Mouse (Mus musculus): ENCODE results near the gene Cyb561. TPM values are rescaled to one million over a fixed set of nuclear protein-coding genes. Genes with fewer than 3 reads are reported as not detected.

Gene Cyb561
- polyA plus RNA-seq, 1 experiment from 2014 or later, result 18.9 TPM

DNA sequence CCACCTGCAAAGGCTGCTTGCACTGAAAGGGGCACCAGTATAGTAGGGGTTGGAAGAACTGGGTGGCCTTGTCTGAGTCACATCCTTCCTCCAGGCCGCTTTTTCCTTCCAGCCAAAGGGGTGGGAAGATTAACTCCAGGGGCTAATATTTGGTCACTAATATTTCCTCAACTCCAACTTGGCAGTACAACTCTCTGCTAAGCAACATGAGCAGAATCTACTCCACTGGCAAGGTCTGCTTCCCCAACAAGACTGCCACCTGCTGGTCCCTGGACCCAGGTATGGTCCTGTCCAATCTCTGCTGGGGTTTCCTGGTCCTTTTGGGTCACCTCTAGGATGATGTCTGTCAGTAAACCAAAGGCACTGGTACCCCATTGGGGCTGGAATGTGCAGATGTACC is 16.4 kb upstream of the Cyb561 start:
- Histone ChIP-seq H3K9me3 (no peaks in the 10 kb centered on the region), H3K27me3 (replicated peaks) (peaks cover 51% of the 10 kb centered on the region), H3K4me3 (no peak overlapping the region), H3K27ac (no peak overlapping the region), H3K36me3 (no peaks in the 10 kb centered on the region), H3K4me1 (peaks cover 9% of the 10 kb centered on the region), H3K9ac (no peak overlapping the region), H3K4me2 (replicated peaks) (no peak overlapping the region)
- WGBS, result 59% methylated on average over 1 of the region's 1 CpGs
- ATAC-seq (ENCODE audit: low FRiP score, low read depth), result no peak

DNA sequence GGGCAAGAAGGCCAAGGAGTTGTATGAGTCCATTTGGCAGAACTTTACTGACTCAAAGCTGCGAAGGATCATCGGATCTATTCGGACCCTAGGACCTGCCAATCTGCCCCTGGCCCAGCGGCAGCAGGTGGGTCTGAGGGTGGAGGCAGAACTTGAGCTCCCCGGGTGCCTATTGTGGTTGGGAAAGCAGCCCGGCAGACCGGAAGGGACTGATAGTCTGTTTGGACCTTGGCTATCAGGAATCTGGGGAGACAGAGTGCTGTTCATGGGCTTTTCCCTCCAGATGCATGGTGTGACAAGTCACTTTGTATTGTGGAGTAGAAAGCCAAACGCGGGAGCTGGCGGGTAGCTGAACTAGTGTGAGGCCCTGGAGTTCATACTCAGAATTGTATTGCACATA is 15.8 kb upstream of the Cyb561 start:
- 46% methylated on average over 10 of the region's 10 CpGs for WGBS
- no peaks in the 10 kb centered on the region for H3K36me3 ChIP-seq
- H3K9me3 ChIP-seq, result no peaks in the 10 kb centered on the region
- ATAC-seq (ENCODE audit: low FRiP score, low read depth), result no peak
- H3K4me3 ChIP-seq, result no peak overlapping the region
- H3K9ac ChIP-seq, result no peak overlapping the region
- H3K4me1 ChIP-seq, result peaks cover 9% of the 10 kb centered on the region
- peaks cover 51% of the 10 kb centered on the region for H3K27me3 ChIP-seq (replicated peaks)
- peak overlapping the region; percentile 99 for H3K4me2 ChIP-seq (replicated peaks)
- no peak overlapping the region for H3K27ac ChIP-seq

DNA sequence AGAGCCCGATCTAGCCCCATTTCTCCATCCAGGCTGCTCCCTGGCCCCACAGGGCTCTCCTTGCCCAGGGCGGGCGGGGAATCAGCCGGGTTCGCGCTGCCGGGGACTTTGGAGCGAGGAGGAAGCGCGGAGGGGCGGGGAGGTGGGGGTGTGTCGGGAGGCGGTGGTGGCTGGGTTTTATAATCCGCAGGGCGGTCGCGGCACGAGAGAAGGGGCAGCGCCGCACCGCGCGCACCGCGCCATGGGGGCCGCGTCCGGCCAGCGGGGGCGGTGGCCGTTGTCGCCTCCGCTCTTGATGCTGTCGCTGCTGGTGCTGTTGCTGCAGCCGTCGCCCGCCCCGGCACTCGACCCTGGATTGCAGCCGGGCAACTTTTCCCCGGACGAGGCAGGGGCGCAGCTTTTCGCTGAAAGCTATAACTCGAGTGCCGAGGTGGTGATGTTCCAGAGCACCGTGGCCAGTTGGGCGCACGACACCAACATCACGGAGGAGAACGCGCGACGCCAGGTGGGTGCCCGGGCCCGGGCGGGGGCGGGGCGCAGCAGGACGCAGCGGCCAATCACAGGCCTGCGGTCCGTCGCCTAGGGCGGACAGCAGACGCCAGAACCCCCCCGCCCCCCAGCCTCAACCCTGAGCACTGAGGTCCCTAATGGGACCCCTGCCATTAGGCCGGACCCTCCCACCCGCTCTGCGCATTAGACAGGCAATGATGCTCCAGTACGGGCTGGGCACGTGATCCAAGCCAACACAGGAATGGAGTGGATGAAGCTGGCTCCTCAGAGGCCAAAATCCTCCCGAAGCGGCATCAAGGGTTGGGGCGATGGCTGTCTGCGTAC is 14.8 kb upstream of the Cyb561 start, which contains the start of gene Ace:
Gene Ace, plus strand, starts transcription at position 205 of the 834 bp plus-strand sequence.
- peaks cover 51% of the 10 kb centered on the region for H3K27me3 ChIP-seq (replicated peaks)
- no peaks in the 10 kb centered on the region for H3K36me3 ChIP-seq
- 1% methylated on average over 76 of the region's 76 CpGs for WGBS
- no peaks in the 10 kb centered on the region for H3K9me3 ChIP-seq
- peak; percentile 68; the same call in 1 of the 2 replicates for ATAC-seq (ENCODE audit: low FRiP score, low read depth)
- H3K9ac ChIP-seq, result peak within 1 kb of the TSS; percentile 64
- peak within 1 kb of the TSS; percentile 99 for H3K4me2 ChIP-seq (replicated peaks)
- no peak within 1 kb of the TSS for H3K27ac ChIP-seq
- H3K4me3 ChIP-seq, result peak within 1 kb of the TSS; percentile 51
- peaks cover 9% of the 10 kb centered on the region for H3K4me1 ChIP-seq

DNA sequence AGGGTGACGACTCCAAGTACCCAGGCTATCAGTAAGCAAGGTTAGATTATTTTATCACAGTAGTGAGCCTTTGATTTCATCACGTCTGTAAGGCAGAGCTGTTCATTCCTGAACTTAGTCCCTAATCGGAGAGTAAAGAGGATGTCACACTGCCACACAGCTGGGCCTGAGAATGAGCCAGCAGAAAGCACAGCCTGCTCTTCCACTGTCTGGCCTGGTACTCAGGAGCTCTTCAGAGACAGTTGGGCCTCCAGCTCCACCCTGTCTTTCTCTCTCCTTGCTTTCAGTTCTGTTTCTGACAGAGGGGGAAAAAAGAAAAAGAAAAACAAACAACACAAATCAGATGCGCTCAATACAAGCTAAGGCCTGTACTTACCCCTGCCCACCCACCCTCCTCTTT is 13.2 kb upstream of the Cyb561 start:
- H3K27me3 ChIP-seq (replicated peaks), result peaks cover 51% of the 10 kb centered on the region

DNA sequence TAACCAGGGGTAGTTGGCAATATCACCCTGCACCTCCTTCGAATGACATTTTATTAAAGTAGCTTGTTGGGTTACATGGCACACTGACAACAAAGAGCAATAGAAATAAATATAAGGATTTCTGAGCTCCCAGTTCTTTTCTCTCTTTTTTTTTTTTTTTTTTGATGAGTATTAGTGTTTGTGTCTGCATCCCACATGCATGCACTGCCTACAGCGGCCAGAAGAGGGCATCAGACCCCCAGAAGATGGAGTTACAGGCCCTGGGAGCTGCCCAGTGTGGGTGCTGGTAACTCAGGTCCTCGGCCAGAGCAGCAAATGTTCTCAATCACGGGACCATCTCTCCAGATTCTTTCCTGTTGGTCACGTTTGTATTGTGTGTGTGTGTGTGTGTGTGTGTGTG is 11.6 kb upstream of the Cyb561 start:
- peaks cover 36% of the 10 kb centered on the region for H3K27me3 ChIP-seq (replicated peaks)
- H3K9me3 ChIP-seq, result no peaks in the 10 kb centered on the region
- no peak overlapping the region for H3K4me2 ChIP-seq (replicated peaks)
- H3K4me1 ChIP-seq, result peaks cover 9% of the 10 kb centered on the region
- no peaks in the 10 kb centered on the region for H3K36me3 ChIP-seq
- no peak for ATAC-seq (ENCODE audit: low FRiP score, low read depth)
- no peak overlapping the region for H3K4me3 ChIP-seq
- WGBS, result 66% methylated on average over 5 of the region's 5 CpGs
- no peak overlapping the region for H3K27ac ChIP-seq
- no peak overlapping the region for H3K9ac ChIP-seq

More for the DNA sequence above, 13.2 kb upstream of the Cyb561 start:
- 74% methylated on average over 4 of the region's 4 CpGs for WGBS
- Histone ChIP-seq H3K9me3 (no peaks in the 10 kb centered on the region), H3K4me2 (replicated peaks) (no peak overlapping the region), H3K4me1 (peaks cover 9% of the 10 kb centered on the region), H3K27ac (no peak overlapping the region), H3K4me3 (no peak overlapping the region), H3K36me3 (no peaks in the 10 kb centered on the region), H3K9ac (no peak overlapping the region)
- ATAC-seq (ENCODE audit: low FRiP score, low read depth), result no peak

DNA sequence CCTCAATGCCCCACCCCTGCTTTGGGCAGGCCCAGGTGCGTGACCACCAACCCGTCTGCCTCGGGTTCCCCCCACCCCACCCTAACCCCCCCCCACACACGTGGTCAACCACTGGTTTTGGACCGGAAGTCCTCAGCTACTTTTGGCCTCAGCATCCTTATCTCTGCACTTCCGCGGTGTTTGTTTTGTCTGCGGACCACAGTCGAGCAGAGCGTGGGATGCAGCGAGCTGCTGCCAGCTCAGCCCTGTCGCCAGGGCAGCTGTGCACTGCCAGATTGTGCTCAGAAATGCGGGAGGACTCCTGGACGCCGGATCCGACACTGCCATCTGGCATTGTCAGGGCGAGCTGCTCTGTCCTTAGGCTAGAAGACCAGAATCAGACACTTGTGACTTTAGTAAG is 6.2 kb upstream of the Cyb561 start:
- H3K4me1 ChIP-seq, result no peaks in the 10 kb centered on the region
- no peaks in the 10 kb centered on the region for H3K9me3 ChIP-seq
- no peaks in the 10 kb centered on the region for H3K27me3 ChIP-seq (replicated peaks)
- 59% methylated on average over 17 of the region's 17 CpGs for WGBS
- no peaks in the 10 kb centered on the region for H3K36me3 ChIP-seq
- no peak overlapping the region for H3K9ac ChIP-seq
- H3K27ac ChIP-seq, result no peak overlapping the region
- no peak overlapping the region for H3K4me3 ChIP-seq
- no peak overlapping the region for H3K4me2 ChIP-seq (replicated peaks)
- ATAC-seq (ENCODE audit: low FRiP score, low read depth), result no peak

DNA sequence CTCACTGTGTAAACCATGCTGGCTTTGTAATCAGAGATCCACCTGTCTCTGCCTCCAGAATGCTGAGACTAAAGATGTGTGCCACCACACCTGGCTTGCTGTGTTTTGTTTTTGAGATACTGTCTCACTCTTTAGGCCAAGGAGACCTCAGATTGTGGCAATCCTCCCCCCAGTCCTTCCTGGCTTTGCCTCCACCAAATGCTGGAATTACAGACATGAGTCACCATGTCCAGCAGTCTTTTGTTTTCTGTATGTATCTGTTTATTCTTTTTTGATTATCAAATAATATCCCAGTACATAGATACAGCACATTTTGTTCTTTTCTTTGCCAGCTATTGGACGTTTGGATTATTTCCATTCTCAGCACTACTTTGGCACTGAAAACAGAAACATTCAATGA is 5.4 kb upstream of the Cyb561 start:
- no peak overlapping the region for H3K4me2 ChIP-seq (replicated peaks)
- no peaks in the 10 kb centered on the region for H3K36me3 ChIP-seq
- H3K4me3 ChIP-seq, result no peak overlapping the region
- H3K4me1 ChIP-seq, result no peaks in the 10 kb centered on the region
- H3K27ac ChIP-seq, result no peak overlapping the region
- ATAC-seq (ENCODE audit: low FRiP score, low read depth), result no peak
- H3K27me3 ChIP-seq (replicated peaks), result no peaks in the 10 kb centered on the region
- H3K9me3 ChIP-seq, result no peaks in the 10 kb centered on the region
- 60% methylated on average over 1 of the region's 1 CpGs for WGBS
- no peak overlapping the region for H3K9ac ChIP-seq

DNA sequence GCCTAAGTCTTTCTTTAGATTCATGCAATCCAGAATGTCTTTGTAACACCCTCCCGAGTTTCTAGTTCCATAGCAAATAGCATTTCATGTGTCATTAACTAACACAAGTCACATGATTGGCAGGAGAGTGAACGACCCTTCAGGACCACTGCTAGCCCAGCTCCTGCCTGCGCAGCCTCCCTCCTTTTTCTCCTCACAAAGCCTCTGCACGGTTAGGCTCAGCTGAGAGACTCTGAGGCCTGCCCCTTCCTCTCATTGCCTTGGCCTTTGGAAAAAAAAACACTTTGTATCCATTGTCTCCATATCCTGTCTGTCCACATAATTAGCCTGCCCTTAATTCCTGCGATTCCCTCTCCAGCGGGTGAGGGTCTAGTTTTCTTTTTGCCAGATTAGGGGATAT is 4.4 kb upstream of the Cyb561 start:
- Histone ChIP-seq H3K36me3 (no peaks in the 10 kb centered on the region), H3K4me3 (no peak overlapping the region), H3K27ac (no peak overlapping the region), H3K9ac (no peak overlapping the region), H3K4me2 (replicated peaks) (no peak overlapping the region), H3K4me1 (no peaks in the 10 kb centered on the region), H3K9me3 (no peaks in the 10 kb centered on the region), H3K27me3 (replicated peaks) (no peaks in the 10 kb centered on the region)
- no peak for ATAC-seq (ENCODE audit: low FRiP score, low read depth)
- 50% methylated on average over 6 of the region's 6 CpGs for WGBS

DNA sequence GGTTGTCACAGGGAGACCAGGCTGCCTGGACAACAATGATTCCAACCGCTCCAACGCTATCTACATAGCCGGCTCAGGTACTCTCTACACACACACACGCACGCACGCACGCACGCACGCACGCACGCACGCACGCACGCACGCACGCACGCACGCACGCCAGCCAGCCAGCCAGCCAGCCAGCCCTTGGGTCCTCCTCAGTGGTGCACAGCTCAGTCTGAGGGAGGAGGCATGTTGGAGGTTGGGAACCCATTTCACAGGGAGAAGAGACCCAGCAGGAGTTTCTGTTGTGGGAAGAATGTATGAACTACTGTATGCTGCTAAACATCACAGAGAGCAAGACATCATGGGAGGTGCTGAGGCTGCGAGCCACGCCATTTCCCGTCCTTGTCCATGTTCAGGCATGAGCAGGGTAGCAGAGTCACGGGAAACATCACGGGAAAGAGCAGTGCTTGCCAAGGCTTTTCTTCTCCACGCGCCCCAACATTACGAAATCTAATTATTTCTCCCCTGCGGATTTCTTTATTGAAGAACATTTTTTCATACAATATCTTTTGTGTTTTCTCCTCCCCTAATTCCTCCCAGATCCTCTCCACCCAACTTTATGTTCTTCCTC is 2.8 kb upstream of the Cyb561 start:
- 89% methylated on average over 28 of the region's 28 CpGs for WGBS

DNA sequence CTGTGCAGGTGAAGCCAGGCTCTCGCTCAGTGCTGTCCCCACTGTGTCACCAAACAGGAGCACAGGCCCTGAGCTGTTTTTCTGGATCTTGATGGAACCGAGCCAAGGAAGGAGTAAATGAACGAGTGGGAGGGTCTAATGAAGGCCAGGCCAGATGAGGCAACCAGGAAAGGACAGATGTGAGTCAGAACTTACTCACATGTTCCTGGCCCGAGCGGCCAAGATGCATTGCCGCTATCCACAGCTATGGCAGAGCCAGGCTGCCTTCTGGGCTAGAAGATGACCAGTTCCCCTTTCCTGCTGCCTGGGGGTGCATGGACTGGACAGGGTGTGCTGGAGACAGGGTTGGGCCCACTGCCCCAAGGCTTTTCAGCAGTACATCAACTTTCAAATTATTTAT is 266 bp upstream of the Cyb561 start:
- H3K9ac ChIP-seq, result no peak overlapping the region
- H3K9me3 ChIP-seq, result no peaks in the 10 kb centered on the region
- no peak for ATAC-seq (ENCODE audit: low FRiP score, low read depth)
- no peaks in the 10 kb centered on the region for H3K27me3 ChIP-seq (replicated peaks)
- WGBS, result 85% methylated on average over 6 of the region's 6 CpGs
- H3K27ac ChIP-seq, result no peak overlapping the region
- no peaks in the 10 kb centered on the region for H3K36me3 ChIP-seq
- no peaks in the 10 kb centered on the region for H3K4me1 ChIP-seq
- H3K4me2 ChIP-seq (replicated peaks), result no peak overlapping the region
- H3K4me3 ChIP-seq, result no peak overlapping the region

More for the DNA sequence above, 2.8 kb upstream of the Cyb561 start:
- Histone ChIP-seq H3K27ac (no peak overlapping the region), H3K4me2 (replicated peaks) (no peak overlapping the region), H3K4me3 (no peak overlapping the region), H3K27me3 (replicated peaks) (no peaks in the 10 kb centered on the region), H3K36me3 (no peaks in the 10 kb centered on the region), H3K9me3 (no peaks in the 10 kb centered on the region), H3K9ac (no peak overlapping the region), H3K4me1 (no peaks in the 10 kb centered on the region)
- ATAC-seq (ENCODE audit: low FRiP score, low read depth), result no peak

DNA sequence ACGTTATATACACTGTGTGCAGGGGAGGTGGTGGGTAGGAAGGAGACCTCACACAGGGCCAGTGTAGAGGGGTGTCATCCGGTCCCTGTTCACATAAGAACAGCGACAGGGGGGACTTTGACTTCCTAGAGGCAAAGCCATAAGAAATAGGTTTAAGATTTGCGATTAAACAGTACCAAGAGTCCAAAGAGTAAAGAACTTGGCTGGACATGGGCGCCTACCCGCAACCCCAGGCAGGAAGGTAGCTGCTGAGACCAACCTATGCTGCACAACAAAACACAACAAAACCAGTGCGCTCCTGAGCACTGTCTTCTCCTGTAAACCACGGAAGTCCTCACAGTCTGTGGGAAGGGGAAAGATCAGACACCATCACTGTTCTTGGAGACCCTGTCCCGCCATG is 1.0 kb downstream of the Cyb561 start:
- Histone ChIP-seq H3K36me3 (no peaks in the 10 kb centered on the region), H3K27ac (no peak overlapping the region), H3K4me3 (no peak overlapping the region), H3K4me1 (no peaks in the 10 kb centered on the region; the same call in 1 of the 2 replicates), H3K27me3 (replicated peaks) (no peaks in the 10 kb centered on the region), H3K9ac (no peak overlapping the region), H3K9me3 (no peaks in the 10 kb centered on the region), H3K4me2 (replicated peaks) (no peak overlapping the region)
- 89% methylated on average over 9 of the region's 9 CpGs for WGBS
- no peak for ATAC-seq (ENCODE audit: low FRiP score, low read depth)

DNA sequence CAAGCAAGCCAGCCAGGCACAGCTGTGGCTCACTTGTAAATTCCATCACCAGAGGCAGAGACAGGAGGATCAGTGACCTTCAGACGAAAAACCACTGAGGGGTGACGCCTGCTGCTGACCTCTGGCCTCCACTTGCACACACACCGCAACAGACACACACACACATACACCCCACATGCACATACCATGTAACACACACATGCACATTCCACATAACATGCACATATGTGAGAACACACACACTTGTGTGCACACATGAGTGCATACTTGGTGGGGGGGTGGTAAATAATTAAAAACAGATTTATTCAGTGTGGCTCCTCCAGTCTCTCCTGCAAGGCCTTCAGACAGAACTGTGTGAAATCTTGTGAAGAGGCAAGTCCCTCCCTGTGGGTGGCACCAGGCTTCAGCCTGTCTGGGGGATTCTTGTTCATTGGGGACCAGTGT is 1.5 kb downstream of the Cyb561 start:
- Histone ChIP-seq H3K4me2 (replicated peaks) (no peak overlapping the region), H3K9ac (no peak overlapping the region), H3K4me1 (no peaks in the 10 kb centered on the region; the same call in 1 of the 2 replicates), H3K27ac (no peak overlapping the region), H3K27me3 (replicated peaks) (no peaks in the 10 kb centered on the region), H3K4me3 (no peak overlapping the region), H3K36me3 (no peaks in the 10 kb centered on the region), H3K9me3 (no peaks in the 10 kb centered on the region)
- WGBS, result 61% methylated on average over 3 of the region's 3 CpGs
- ATAC-seq (ENCODE audit: low FRiP score, low read depth), result no peak

Measured in neural tube, embryonic 12.5 days (tissue).